Mouse (Mus musculus): Measurements from ENCODE around the gene Mdm2. TPM values are rescaled to one million over a fixed set of nuclear protein-coding genes. Genes with fewer than 3 reads are reported as not detected.
"Not testable (repeated sequence)": the region's sequence is repeated elsewhere in the genome, so short reads cannot be mapped to it uniquely, and the experiment has no call there.

Gene Mdm2
- total RNA-seq, 2 experiments from 2014 or later = 41.1 to 46.2 TPM

DNA sequence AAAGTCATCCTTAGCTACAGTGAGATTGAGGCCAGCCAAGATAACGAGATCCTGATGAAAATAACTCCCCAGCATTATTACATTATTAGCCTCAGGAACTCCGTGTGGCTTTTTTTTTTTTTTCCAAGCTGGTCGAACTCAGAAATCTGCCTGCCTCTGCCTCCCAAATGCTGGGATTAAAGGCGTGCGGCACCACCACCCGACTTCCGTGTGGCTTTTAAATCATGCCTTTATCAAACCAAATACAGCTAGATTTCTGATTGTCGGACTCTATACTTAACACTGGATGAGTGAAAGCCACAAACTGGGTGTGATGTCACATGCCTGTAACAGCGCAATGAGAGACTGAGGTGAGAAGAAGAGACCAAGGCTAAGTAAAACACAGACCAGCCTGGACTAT, 2.3 kb upstream of the Mdm2 start:
- no peak for DNase-seq

DNA sequence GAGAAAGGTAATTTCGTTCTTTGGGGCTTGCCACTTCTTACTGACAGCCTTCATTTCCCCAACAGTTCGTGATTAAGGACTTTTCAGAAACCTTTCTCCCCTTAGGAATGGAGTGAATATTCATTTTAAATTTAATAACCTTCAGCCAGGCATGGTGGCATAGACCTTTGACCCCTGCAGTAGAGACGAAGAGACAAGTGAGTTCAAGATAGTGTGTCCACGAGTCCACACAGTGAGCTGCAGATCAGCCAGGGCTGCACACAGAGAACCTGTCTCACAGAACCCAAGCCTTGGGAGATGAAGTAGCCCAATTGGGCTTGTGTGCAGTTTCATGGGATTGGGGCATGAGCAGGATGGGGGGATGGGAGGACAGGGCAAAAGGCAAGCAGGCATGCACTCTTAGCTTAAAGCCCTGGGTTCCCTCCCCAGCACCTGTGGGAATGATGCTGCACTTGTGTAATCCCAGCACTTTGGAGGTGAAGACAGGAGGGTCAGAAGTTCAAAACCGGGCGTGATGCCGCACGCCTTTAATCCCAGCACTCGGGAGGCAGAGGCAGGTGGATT, 1.7 kb upstream of the Mdm2 start:
- DNase-seq = no peak

DNA sequence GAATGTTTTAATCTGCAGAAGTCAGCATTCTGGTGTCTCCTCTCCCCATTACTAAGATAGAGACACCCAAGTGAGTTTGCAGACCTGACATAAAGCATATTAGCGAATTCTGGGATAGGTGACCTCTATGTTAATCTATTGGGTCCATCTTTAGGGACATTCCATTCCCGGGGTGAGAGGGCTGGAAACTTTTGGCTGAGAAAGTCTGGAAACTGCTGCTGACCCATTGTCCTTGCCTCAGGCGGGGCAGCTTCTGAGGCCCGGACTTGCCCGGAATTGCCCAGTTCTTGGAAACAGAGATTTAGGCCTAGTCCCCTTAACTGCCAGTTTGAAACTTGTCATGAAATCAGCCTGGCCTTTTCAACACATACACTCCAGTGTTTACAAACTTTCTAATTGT, 850 bp upstream of the Mdm2 start:
- no peak for DNase-seq

DNA sequence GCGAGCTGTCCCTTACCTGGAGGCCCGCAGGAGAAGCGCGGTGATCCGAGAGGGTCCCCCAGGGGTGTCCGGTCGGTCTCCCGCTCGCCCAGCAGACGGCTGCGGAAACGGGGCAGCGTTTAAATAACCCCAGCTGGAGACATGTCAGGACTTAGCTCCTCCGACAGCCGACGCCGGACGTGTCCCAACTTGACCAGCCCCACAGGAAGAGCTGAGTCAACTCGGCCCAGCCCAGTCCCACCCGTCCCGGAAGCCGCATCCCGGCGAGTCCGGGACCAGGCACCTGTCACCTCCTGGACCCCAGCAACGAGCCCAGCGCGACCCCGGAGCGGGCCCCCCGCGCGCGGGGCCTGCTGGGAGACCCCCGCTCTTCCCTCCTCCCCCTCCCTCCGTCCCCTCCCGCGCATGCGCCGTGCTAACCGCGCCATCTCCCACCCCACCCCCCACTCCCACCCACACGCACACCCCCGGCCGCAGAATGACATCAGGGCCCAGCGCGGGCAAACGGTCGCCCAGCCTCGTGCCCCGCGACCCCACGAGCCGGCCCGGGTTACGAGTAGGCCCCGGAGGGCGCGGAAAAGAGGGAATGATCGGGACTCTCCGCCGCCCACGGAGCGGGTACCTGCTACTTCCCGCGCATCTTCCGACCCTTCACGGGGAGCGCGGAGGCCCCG, 491 bp downstream of the Mdm2 start:
- peak; percentile 87 for DNase-seq

DNA sequence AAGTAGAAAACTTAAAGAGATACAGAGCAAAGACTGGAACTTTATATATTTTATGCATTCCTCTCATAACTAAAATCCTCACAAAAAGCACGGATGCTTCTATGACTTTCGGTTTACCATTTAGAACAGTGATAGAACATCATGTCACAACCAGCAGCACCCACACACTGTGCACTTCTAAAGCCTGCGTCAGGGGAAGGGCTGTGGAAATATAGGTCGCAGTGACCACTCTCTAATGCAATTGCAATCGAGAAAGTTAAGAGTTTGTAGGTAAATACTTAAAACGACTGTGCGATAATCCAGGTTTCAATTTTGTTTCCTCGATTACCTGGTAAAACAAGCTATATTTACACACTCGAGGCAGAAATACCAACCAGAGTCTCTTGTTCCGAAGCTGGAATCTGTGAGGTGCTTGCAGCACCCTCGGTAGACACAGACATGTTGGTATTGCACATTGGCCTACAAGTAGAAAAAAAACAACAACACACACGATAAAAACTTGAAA, 1.2 kb downstream of the Mdm2 start:
- no peak for DNase-seq

DNA sequence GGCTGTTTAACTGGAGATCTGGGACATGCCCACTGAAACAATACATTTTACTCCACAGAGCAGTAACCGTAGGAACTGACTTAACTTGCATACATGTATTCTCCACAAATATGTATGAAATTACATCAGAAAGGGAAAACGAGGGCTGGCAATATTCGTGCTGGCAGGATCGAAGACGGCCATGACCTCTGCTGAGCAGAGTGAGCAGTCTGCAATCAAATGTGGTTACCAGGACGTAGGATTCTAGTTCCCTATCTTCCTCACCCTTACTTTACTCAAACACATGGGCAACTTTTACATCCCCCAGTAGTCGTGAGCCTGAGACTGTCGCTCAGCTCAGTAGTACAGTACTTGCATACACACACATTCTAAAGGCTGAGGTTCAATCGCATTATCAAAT, 1.7 kb downstream of the Mdm2 start:
- DNase-seq = no peak

DNA sequence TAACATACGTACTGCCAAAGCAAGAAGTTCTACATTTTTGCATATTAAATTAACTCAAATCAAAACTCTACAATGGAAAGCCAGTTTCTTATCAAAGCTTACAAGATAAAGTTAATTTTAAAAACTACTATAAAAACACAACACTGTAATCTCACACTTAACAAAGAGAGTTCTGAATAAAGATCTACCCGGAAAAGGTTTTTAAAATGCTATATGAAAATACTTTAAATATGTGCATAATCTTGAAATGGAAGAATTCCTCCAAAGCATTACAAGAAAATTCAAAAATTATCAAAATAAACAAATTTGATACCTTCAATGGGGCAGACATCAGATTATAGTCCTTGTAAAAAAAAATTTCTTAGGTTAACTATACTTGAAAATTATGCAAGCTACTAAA, 2.2 kb downstream of the Mdm2 start:
- no peak for DNase-seq

DNA sequence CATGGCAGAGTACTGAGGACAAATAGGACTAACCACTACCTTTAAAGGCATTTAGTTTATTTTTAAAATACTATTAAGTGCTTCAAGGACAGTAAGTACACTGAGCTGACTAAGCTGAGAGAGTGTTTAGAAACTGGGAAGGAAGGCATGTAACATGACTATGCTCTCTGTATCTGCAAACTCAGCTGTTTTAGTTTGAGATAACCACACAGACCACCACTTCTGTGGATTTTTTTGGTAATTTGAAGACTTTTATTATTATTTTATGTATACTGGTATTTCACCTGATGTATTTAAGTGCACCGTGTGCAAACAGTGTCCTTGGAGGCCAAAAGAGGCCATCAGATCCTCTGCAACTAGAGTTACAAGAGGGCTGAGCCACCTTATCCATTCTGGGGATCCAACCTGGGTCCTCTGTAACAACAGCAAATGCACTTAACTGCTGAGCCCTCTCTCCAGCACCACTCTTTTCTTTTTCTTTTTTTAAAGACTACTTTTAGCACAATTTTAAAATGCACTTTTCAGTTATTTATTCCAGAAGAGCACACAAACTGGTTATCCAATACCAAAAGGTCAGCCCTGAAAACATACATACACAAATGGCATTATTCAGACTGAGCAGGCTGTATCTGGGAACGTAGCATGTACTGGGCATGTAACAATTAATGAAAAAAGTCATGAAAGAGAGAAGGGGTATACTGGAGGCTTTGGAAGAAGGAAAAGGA, 3.3 kb downstream of the Mdm2 start:
- DNase-seq = no peak

DNA sequence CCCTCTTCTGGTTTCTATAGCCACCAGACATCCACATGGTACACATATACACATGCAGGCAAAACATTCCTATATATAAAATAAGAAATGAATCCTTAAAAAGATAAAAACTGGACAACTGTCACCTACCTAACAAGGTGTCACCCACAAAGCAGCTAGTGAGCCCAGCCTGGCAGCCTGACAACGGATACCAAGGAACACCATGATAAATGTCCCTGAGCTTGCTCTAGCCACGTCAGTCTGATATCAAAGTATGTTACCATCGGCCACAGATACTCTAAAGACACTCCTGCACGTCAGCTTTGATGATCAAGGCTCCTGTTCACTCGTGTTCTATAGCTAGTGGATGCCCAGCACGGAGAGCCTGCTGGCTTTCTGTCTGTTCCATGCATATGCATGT, 4.1 kb downstream of the Mdm2 start:
- no peak for DNase-seq

DNA sequence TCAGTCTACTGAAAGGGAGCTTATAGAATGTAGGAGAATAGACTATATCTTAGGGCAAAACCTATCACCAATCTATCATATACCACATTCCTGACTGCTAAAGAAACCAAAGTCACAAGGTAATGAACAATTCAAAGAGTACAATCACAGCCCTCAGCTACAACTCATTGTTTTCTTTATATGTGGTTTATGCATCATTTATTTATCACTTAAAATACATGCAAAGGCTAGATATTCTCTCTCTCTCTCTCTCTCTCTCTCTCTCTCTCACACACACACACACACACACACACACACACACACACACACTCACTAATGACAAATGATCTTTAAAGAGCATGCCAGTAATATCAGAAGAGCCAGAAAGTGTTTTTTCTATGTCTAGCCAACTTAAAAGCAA, 4.8 kb downstream of the Mdm2 start:
- DNase-seq = no peak

DNA sequence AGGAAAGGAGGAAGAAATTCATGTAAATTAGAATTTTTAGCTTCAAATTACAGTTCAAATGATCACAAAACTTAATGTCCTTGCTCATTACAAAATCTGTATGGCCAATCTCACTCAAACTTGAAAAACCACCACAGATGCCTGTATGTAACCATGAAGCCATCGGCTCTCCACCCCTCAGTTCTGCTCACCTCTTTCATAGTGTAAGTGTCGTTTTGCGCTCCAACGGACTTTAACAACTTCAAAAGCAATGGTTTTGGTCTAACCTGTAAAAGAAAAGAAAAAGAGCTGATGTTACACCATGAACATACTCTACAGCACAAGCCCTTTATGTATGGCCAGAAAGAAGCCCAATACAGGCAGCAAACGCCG, 5.6 kb downstream of the Mdm2 start:
- no peak for DNase-seq

DNA sequence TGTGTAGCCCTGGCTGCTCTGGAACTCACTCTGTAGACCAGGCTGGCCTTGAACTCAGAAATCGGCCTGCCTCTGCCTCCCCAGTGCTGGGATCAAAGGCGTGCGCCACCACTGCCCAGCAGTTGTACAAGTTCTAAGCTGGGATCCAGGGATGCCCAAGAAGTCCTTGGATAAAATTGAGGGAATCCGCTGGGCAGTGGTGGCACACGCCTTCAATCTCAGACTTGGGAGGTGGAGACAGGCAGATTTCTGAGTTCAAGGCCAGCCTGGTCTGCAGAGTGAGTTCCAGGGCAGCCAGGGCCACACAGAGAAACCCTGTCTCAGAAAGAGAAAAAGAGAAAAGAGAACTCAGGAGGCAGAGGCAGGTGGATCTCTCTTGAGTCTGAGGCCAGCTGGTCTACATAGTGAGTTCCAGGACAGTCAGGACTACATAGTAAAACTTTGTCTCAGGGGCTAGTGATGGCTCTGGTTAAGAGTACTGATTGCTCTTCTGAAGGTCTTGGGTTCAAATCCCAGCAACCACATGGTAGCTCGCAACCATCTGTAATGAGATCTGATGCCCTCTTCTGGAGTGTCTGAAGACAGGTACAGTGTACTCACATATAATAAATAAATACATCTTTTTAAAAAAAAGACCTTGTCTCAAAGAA, 6.1 kb downstream of the Mdm2 start:
- DNase-seq = not testable (repeated sequence)

DNA sequence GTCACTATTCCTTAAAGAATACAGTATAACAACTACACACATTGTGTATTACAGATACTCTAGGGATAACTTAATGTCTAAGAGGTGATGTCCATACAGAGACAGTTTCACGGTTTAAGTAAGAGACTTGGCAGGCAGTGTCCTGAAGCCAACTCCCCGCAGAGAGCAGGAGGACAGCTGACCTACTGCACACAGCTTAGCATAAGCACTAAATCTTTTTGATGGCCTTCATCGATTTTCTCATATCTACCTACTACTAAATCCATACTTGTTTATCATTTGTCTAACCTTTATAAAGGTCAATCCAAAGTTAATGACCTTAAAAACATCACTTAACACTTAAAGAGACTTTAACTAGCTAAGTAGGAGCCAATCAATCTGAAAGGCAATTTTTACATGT, 7.1 kb downstream of the Mdm2 start:
- DNase-seq = no peak

DNA sequence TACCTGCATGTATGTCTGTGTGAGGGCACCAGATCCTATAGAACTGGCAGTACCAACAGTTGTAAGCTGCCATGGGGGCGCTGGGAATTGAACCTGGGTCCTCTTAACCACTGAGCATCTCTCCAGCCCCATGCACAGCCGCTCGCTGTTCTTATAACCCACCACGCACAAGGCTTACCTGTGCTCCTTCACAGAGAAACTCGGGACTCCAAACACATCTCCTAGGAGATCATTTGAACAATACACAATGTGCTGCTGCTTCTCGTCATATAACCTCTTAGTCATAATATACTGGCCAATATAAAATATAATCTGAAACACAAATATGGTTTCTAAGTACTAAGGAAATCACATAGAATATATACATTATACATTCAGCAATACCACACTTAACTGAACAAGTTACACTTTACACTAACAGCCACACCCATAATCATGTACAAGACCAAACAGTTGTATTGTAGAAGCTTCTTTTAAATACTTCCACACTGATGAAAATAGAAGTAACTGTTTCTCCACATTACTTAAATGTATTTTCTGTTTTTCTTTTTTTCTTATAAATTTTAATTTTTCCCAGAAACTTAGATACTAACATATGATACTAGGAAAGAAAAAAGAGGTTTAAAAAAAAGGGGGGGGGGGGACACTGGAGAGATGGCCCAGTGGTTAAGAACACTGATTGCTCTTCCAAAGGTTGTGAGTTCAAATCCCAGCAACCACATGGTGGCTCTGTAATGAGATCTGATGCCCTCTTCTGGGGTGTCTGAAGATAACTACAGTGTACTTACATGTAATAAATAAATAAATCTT, 8.3 kb downstream of the Mdm2 start:
- no peak for DNase-seq

DNA sequence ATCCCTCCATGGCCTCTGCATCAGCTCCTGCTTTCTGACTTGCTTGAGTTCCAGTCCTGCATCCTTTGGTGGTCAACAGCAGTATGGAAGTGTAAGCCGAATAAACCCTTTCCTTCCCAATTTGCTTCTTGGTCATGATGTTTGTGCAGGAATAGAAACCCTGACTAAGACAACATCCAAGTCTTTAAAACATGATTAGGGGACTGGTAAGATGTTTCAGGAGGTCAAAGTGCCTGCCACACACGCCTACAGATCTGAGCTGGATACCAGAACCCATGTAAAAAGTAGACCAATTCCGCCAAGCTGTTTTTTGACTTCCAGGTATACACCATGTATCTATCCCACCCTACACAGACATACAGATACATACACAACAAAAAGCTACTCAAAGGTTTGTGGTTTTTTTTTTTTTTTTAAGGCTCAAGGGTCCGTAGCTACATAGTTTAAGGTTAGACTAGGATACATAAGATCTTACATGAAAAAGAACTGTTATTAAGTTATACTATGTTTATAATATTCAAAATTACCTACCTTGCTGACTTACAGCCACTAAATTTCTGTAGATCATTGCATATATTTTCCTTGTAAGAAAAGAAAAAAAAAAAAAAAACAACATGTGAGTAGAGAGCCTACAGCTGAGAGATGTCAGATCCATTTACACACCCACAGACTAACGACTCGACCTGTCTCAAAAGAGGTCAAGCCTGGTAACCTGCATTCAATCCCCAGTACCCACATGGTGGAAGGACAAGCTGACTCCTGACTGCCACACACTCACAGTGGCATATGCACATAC, 9.3 kb downstream of the Mdm2 start:
- DNase-seq = no peak

DNA sequence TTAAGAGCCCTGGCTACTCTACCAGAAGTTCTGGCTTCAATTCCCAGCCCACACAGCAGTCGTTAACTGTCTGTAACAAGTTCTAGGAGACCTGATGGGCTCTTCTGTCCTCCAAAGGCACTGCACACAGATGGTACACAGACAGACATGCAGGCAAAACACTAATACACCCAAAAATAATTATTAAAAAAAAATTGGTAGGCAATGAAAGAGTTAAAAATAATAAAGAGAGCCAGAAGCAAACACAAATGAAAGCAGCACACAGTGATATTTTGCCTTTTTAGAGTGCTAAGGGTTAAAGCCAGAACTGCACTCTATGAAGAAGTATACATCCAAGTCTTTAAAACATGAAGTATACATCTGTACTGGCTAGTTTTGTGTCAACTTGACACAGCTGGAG, 10.1 kb downstream of the Mdm2 start:
- DNase-seq = no peak

DNA sequence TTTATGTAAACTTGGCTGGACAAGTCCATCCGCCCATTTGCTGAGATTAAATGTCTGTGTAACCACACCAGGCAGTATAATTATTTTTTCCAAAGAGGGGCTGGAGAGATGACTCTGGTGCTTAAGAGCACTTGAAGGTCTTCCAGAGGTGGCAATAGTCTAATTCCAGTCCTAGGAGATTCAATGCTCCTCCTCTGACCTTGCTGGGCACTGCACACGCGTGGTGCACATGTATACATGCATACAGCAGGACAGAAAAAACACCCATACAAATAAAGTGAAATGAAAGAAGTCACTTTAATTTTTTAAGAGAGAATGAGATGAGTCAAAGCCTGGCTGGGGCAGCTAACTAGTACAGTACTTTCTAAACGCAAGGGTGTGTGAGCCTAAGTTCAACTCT, 10.6 kb downstream of the Mdm2 start:
- DNase-seq = no peak

DNA sequence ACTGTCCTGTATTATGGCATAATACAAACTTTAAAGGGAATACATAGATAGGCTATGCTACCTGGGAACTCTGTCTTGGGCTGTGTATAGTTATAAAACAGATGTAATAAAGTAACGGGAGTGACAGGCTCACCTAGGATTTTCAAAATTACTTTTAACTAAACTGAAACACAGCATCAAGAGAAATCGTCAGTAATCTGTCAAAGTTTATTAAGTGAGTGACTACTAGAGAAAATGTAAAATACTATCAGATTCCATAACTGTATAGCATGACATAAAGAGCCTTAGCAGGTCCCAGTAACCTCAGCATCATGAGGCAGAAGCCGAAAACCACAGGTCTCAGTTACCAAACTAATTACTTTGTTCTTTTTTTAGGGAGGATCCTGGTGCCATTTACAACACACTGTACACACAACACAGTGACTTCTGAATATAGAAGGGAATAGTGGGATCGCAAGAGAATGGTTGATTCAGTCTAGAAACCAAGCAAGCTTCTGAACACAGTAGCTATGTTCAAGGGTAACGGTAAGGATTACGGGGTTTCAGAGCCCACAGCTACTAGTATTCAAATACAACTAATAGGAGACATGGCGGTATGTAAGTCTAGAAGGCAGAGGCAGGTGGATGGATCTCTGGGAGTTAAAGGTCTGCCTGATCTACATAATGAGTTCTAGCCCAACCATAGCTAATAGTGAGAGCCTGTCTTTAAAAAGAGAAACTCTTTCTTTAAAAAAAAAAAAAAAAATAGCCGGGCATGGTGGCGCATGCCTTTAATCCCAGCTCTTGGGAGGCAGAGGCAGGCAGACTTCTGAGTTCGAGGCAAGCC, 12.0 kb downstream of the Mdm2 start:
- no peak for DNase-seq

DNA sequence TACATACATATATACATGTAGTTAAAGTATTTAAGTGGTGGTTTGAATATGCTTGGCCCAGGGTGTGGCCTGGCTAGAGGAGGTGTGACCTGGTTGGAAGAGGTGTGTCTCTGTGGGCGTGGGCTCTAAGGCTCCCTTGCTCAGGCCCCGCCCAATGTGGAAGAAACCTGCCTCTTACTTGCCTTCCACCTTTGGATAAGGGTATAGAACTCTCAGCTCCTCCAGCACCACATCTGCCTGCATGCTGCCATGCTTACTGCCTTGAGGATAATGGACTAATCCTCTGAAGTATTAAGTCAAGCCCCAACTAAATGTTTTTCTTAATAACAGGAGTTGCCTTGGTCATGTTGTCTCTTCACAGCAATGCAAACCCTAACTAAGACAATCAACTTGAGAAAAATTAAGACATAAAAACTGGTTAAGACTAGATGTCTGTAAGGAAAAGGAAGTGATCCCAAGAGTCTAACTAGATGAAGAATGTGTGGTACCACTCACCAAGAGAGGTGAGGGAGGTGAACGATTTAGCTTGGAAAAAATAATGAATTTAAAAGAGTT, 12.9 kb downstream of the Mdm2 start:
- DNase-seq = no peak

DNA sequence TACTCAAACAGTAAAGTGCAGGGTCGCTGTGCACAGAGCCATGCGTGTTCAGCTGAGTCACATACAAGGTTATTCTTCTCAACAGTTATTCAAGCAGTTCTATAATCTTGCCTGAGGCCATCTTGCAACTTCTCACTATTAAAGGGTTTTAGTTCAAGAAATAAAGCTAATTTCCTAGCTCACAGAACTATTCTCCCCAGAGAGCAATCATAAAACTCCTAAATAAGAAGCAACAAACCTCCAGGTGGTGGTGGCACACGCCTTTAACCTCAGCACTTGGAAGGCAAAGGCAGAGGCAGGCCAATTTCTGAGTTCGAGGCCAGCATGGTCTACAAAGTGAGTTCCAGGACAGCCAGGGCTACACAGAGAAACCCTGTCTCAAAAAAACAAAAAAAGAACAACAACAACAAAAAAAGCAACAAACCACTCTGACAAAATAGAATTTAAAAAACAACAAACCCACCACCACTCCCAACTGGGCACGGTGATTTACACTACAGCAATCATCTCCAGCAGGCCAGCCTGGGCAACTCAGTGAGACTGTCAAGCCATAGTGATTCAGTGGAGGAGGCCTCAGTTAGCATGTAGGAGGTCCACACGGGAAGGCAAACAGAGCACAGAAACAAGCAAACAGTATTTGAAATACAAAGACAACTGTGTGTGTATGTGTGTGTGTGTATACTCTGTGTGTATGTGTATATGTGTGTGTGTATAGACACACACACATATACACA, 13.6 kb downstream of the Mdm2 start:
- no peak for DNase-seq
